8 mouse cellular contexts compared by ENCODE assay signal in the genomic region with DNA sequence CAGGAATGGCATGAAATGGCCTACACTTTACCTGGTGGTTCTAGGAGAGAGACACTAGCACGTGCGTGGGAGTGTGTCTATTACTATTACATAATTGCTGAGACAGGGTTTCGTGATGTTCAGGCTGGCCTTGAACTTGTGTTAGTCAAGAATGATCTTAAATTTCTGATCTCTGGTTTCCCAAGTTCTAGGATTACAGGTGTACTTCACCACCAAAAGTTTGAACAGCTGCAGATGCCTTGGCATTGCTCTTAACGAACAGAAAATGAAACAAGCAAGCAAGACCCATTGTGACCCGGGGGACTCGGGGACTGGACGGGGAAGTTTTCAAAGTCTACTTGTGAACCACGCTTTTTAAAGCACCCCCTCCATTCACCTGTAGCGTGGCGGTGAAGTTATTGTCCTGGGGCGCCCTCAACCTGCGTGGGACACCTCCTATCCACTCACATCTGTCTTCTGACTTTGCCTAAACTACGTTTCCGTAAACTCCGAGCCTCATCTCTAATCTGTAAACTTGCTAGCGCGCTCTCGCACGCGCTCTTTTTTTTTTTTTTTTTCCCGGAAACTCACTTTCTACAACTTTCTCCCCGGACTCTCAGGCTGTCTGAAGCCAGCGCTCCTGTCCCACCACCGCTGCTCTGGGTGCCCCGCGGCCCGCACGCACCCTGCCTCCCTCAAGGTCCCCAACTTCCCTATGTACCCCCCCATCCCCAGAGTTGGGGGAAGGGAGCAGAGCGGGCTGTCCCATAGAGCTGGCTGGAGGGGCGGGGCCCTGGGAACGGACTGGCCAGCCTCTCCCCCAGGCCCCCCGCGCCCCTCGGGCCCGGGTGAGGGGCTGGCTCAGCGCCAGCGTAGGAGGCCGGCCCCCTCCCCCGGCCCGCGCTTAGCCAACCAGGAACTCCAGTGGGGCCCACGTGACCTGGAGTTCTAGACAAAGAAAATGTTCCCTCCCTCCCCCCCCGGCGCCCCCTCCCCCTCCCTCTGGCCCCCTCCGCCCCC.
DNase-seq lines count a peak whose midpoint lies in the region; ATAC-seq and TF ChIP-seq lines count a peak whose summit lies in the region.

No protein-coding gene starts in this region.

- peak overlapping the region; percentile 47 for H3K27ac ChIP-seq in ES-E14 (ENCODE audit: insufficient read depth, low read depth, low read length, poor library complexity, severe bottlenecking)
- peak overlapping the region; percentile 90 for H3K27ac ChIP-seq in heart, embryonic 11.5 days (ENCODE audit: low read depth, low read length)

- H3K4me1 ChIP-seq in ES-E14 (ENCODE audit: control insufficient read depth in 2 of 2, insufficient read depth in 2 of 2, low read length in 2 of 2, poor library complexity in 1 of 2) = peaks cover 11 to 49% of the 10 kb centered on the region in 2 experiments
- H3K4me1 ChIP-seq in heart, embryonic 11.5 days (ENCODE audit: control insufficient read depth, insufficient read depth, low read length) = peaks cover 73% of the 10 kb centered on the region
- peaks cover 99% of the 10 kb centered on the region for H3K4me1 ChIP-seq in megakaryocyte, embryonic 14.5 days

- H3K9ac ChIP-seq in ES-E14 (ENCODE audit: insufficient read depth, low read depth, low read length, poor library complexity, severe bottlenecking) = peak overlapping the region; percentile 66
- peak overlapping the region; percentile 86 for H3K9ac ChIP-seq in heart, embryonic 11.5 days (ENCODE audit: low read depth, low read length)

- peaks cover 12% of the 10 kb centered on the region for H3K36me3 ChIP-seq in ES-E14 (ENCODE audit: control insufficient read depth, insufficient read depth, low read length, poor library complexity, severe bottlenecking)
- peaks cover 7% of the 10 kb centered on the region for H3K36me3 ChIP-seq in heart, embryonic 11.5 days (ENCODE audit: control insufficient read depth, insufficient read depth, low read length)
- peaks cover 81% of the 10 kb centered on the region for H3K36me3 ChIP-seq in megakaryocyte, embryonic 14.5 days (replicated peaks; ENCODE audit: low read length)

- in situ Hi-C loops in ES-E14 (cut with MboI; ENCODE audit: low sequenced_read_pairs in 2 of 2, unreplicated experiment in 2 of 2) = no loop called here

- TF ChIP-seq POLR2A in brain, embryonic 14.5 days (IDR thresholded peaks at IDR 0.05; ENCODE audit: borderline replicate concordance, extremely low read depth, insufficient read depth, insufficient read length, poor library complexity, severe bottlenecking) = peak; percentile 52; the same call in 1 of the 2 replicates

- 4% methylated on average over 41 of the region's 45 CpGs for WGBS in heart, embryonic 11.5 days (ENCODE audit: insufficient replicate concordance)

- H3K4me3 ChIP-seq in ES-E14 (ENCODE audit: insufficient read depth in 1 of 2, low read depth in 1 of 2, low read length in 2 of 2, poor library complexity in 1 of 2, severe bottlenecking in 1 of 2) = peak overlapping the region; percentile 64 to 76
- H3K4me3 ChIP-seq in heart, embryonic 11.5 days (ENCODE audit: low read depth, low read length) = peak overlapping the region; percentile 55
- H3K4me3 ChIP-seq in megakaryocyte, embryonic 14.5 days (replicated peaks) = peak overlapping the region; percentile 92

- H3K4me2 ChIP-seq in heart, embryonic 11.5 days = peak overlapping the region; percentile 88

- no peaks in the 10 kb centered on the region for H3K9me3 ChIP-seq in ES-E14 (ENCODE audit: control insufficient read depth, insufficient read depth, low read depth, low read length)
- H3K9me3 ChIP-seq in heart, embryonic 11.5 days (replicated peaks; ENCODE audit: control insufficient read depth, low read length) = no peaks in the 10 kb centered on the region
- H3K9me3 ChIP-seq in megakaryocyte, embryonic 14.5 days = no peaks in the 10 kb centered on the region

- peak; percentile 77 for ATAC-seq in heart, embryonic 11.5 days (replicated peaks; ENCODE audit: insufficient number of reproducible peaks, low FRiP score, low TSS enrichment)

- DNase-seq in ES-E14 (ENCODE audit: low read depth, low spot score) (peak; percentile 62), adipocyte (ENCODE audit: low spot score) (no peak)
- peak; percentile 94 for DNase-seq in brain, embryonic 14.5 days (ENCODE audit: low read depth)
- peak; percentile 50 for DNase-seq in kidney, postnatal 14 days
- DNase-seq in spleen, postnatal 4 days (ENCODE audit: low spot score in 2 of 2) = peak; percentile 35 to 77
- no peak for DNase-seq in cerebellum, postnatal 25 days

- H3K27me3 ChIP-seq in heart, embryonic 11.5 days (ENCODE audit: control insufficient read depth, insufficient read depth, low read length) = no peaks in the 10 kb centered on the region
- no peaks in the 10 kb centered on the region for H3K27me3 ChIP-seq in megakaryocyte, embryonic 14.5 days (replicated peaks)

- no peak for TF ChIP-seq CTCF in brain, embryonic 14.5 days (IDR thresholded peaks at IDR 0.05; ENCODE audit: borderline replicate concordance, extremely low read depth, insufficient read depth, insufficient read length)

TF ChIP-seq in ES-E14, 5 proteins besides CTCF, POLR2A, EP300 and RAD21:
- TF ChIP-seq ZNF384 (IDR thresholded peaks at IDR 0.05; ENCODE audit: low read depth, low read length) (peak; percentile 89), CHD2 (IDR thresholded peaks at IDR 0.05; ENCODE audit: low read depth, low read length) (0 out of 2 replicates have a peak, but pooled peaks have one; percentile 41), MAFK (IDR thresholded peaks at IDR 0.05; ENCODE audit: insufficient read depth, low read depth, low read length) (no peak)

Comparison
In these comparisons a context has a peak if more than half of its experiments do, and no peak if none do; other contexts are left out.
1. DNase-seq: peak in ES-E14 (single experiment), brain, embryonic 14.5 days (single experiment), kidney, postnatal 14 days (single experiment) and spleen, postnatal 4 days (2 of 2); none in adipocyte (single experiment) and cerebellum, postnatal 25 days (0 of 2).
2. Peak in every context shown above with its lines, with median percentiles within 50 percentile points of each other: H3K4me3 ChIP-seq.